In genomic region chr11:67911074-67911473, GRCm38 (mm10) we compare ENCODE assay signal across 26 mouse cellular contexts. TPM values are rescaled to one million over a fixed set of nuclear protein-coding genes. Genes with fewer than 3 reads are reported as not detected.
DNase-seq lines count a peak whose midpoint lies in the region; ATAC-seq and TF ChIP-seq lines count a peak whose summit lies in the region.
"Had no signal": no experiment of that assay in that cellular context is flagged by ENCODE, and none has a peak within 500 bp of the region (broad histone marks: within the 10 kb centered on the region; RNA-seq: fewer than 3 reads in every experiment).

No protein-coding gene starts in this region.

- intact Hi-C loops in left cerebral cortex, adult 2 months (cut with DNase I) = no loop called here

- H3K9ac ChIP-seq in midbrain, embryonic 13.5 days (replicated peaks) = no peak overlapping the region
- H3K9ac ChIP-seq: embryonic facial prominence, embryonic 12.5 days; heart, embryonic 12.5 days; hindbrain, embryonic 14.5 days; intestine, embryonic 15.5 days had no signal

- H3K79me3 ChIP-seq in C2C12 (ENCODE audit: low read depth) = no peaks in the 10 kb centered on the region

- no peak overlapping the region for H3ac ChIP-seq in C2C12 (ENCODE audit: control insufficient read depth, insufficient read length, low read depth)

- no peak overlapping the region for H3K4me3 ChIP-seq in C2C12 (ENCODE audit: insufficient read depth, poor library complexity, severe bottlenecking)
- H3K4me3 ChIP-seq in left cerebral cortex, adult 2 months = no peak overlapping the region
- no peak overlapping the region for H3K4me3 ChIP-seq in midbrain, embryonic 13.5 days (replicated peaks)
- H3K4me3 ChIP-seq: embryonic facial prominence, embryonic 12.5 days; forebrain, embryonic 10.5 days; gastrocnemius, adult 2 months; heart, embryonic 12.5 days; hindbrain, embryonic 10.5 days; intestine, embryonic 15.5 days had no signal

- no peaks in the 10 kb centered on the region for H3K4me1 ChIP-seq in midbrain, embryonic 13.5 days (replicated peaks)
- H3K4me1 ChIP-seq: embryonic facial prominence, embryonic 12.5 days; forebrain, embryonic 10.5 days; hindbrain, embryonic 10.5 days had no signal

- DNase-seq in urinary bladder, postnatal 14 days (ENCODE audit: low spot score) = peak; percentile 51
- DNase-seq in urinary bladder, postnatal 4 days (ENCODE audit: low spot score in 2 of 2) = no peak
- peak; percentile 61 for DNase-seq in fat pad, adult 2 months (ENCODE audit: extremely low read depth, low read depth, low spot score)
- no peak for DNase-seq in left cerebral cortex, adult 2 months (ENCODE audit: extremely low spot score in 1 of 2, low spot score in 2 of 2)
- DNase-seq in lung, postnatal 4 days = no peak
- DNase-seq: adrenal gland, adult 8-10 months; adrenal gland, postnatal 36 days; B cell, adult 2 months; cerebellum, adult 8-10 months; cerebellum, postnatal 14 days; embryo, embryonic 11 days; gastrocnemius, adult 2 months; gastrocnemius, postnatal 25 days had no signal

- 94% methylated on average over 5 of the region's 5 CpGs for WGBS in midbrain, embryonic 13.5 days

- ATAC-seq in midbrain, embryonic 13.5 days = no peak
- ATAC-seq: forebrain, embryonic 16.5 days; intestine, embryonic 15.5 days had no signal

- no peaks in the 10 kb centered on the region for H3K36me3 ChIP-seq in C2C12 (ENCODE audit: control insufficient read depth, insufficient read depth)
- H3K36me3 ChIP-seq in midbrain, embryonic 13.5 days = no peaks in the 10 kb centered on the region
- H3K36me3 ChIP-seq: embryonic facial prominence, embryonic 12.5 days; forebrain, embryonic 10.5 days; heart, embryonic 12.5 days; hindbrain, embryonic 10.5 days; intestine, embryonic 15.5 days had no signal

- H3K79me2 ChIP-seq in C2C12 (ENCODE audit: control insufficient read depth, insufficient read depth) = no peaks in the 10 kb centered on the region

- H3K9me3 ChIP-seq in midbrain, embryonic 13.5 days = no peaks in the 10 kb centered on the region
- H3K9me3 ChIP-seq: embryonic facial prominence, embryonic 12.5 days; forebrain, embryonic 10.5 days; heart, embryonic 12.5 days; hindbrain, embryonic 10.5 days; intestine, embryonic 15.5 days had no signal

- no peaks in the 10 kb centered on the region for H3K27me3 ChIP-seq in C2C12 (ENCODE audit: control insufficient read depth, insufficient read depth, insufficient read length)
- no peaks in the 10 kb centered on the region for H3K27me3 ChIP-seq in midbrain, embryonic 13.5 days
- H3K27me3 ChIP-seq: heart, embryonic 12.5 days; intestine, embryonic 15.5 days had no signal

- H3K27ac ChIP-seq in left cerebral cortex, adult 2 months = no peak overlapping the region
- H3K27ac ChIP-seq in midbrain, embryonic 13.5 days = no peak overlapping the region
- H3K27ac ChIP-seq: embryonic facial prominence, embryonic 12.5 days; forebrain, embryonic 10.5 days; gastrocnemius, adult 2 months; hindbrain, embryonic 10.5 days; hindbrain, embryonic 14.5 days; intestine, embryonic 15.5 days had no signal

- no peak overlapping the region for H3K4me2 ChIP-seq in midbrain, embryonic 13.5 days (replicated peaks)
- H3K4me2 ChIP-seq: embryonic facial prominence, embryonic 12.5 days; heart, embryonic 12.5 days; hindbrain, embryonic 14.5 days; intestine, embryonic 15.5 days had no signal

- TF ChIP-seq CTCF in C2C12 (IDR thresholded peaks at IDR 0.05; ENCODE audit: control insufficient read depth, insufficient read depth, insufficient read length) = no peak
- no peak for TF ChIP-seq CTCF in left cerebral cortex, adult 2 months (IDR thresholded peaks at IDR 0.05)

TF ChIP-seq in C2C12, 6 proteins besides CTCF, POLR2A, EP300 and RAD21:
- peak; percentile 81 for TF ChIP-seq USF1 (IDR thresholded peaks at IDR 0.05; ENCODE audit: low read depth)
- TF ChIP-seq FOSL1 (IDR thresholded peaks at IDR 0.05; ENCODE audit: insufficient read depth, low read length, poor library complexity, severe bottlenecking) = no peak
- peak; percentile 11 for TF ChIP-seq MYOD1 (IDR thresholded peaks at IDR 0.05; ENCODE audit: control insufficient read depth, insufficient read length, low read depth)
- no peak for TF ChIP-seq CEBPB (IDR thresholded peaks at IDR 0.05; ENCODE audit: low read depth)
- TF ChIP-seq MAX (IDR thresholded peaks at IDR 0.05) = peak; percentile 82
- TF ChIP-seq MYOG (IDR thresholded peaks at IDR 0.05; ENCODE audit: control insufficient read depth, extremely low read depth, insufficient read length) = no peak

RNA-seq across cellular contexts. Expression of gene Usp43, which starts 10.9 kb away (rescaled TPM):
- 3.4 TPM for polyA plus RNA-seq in C2C12 (2012; fragmentation: generic; extraction: Trizol)
- 1 to 10 TPM; 3.4 to 4.8 TPM for total RNA-seq in left cerebral cortex, adult 2 months (2021)
- polyA plus RNA-seq in midbrain, embryonic 13.5 days (2015; fragmentation: Nextera tagmentation; extraction: Ambion mirVana) = 0.13 and 0.23 TPM in 2 replicates
- total RNA-seq: common myeloid progenitor, adult 5-6 weeks; granulocyte monocyte progenitor cell, adult 5-6 weeks; MEL had no signal

RNA-seq across cellular contexts. Expression of gene Cfap52, which starts 54.4 kb away (rescaled TPM):
- 0.04 TPM for polyA plus RNA-seq in C2C12 (2012; fragmentation: generic; extraction: Trizol)
- 1 to 10 TPM; 7.3 to 7.7 TPM for total RNA-seq in left cerebral cortex, adult 2 months (2021)
- polyA plus RNA-seq in midbrain, embryonic 13.5 days (2015; fragmentation: Nextera tagmentation; extraction: Ambion mirVana) = 1.4 and 2.2 TPM in 2 replicates
- total RNA-seq: adrenal gland, adult 8-10 months; adrenal gland, postnatal 36 days; common myeloid progenitor, adult 5-6 weeks; granulocyte monocyte progenitor cell, adult 5-6 weeks; heart, postnatal 25 days; MEL had no signal

RNA-seq across cellular contexts. Expression of gene Stx8, which starts 54.9 kb away (rescaled TPM):
- 15.9 TPM for polyA plus RNA-seq in C2C12 (2012; fragmentation: generic; extraction: Trizol)
- total RNA-seq in left cerebral cortex, adult 2 months (2021) = 10 to 100 TPM; 36.4 to 42.7 TPM
- 67.4 and 69.2 TPM in 2 replicates for polyA plus RNA-seq in midbrain, embryonic 13.5 days (2015; fragmentation: Nextera tagmentation; extraction: Ambion mirVana)

Comparison
In these comparisons a context has a peak if more than half of its experiments do, and no peak if none do; other contexts are left out.
1. DNase-seq: peak in urinary bladder, postnatal 14 days (single experiment) and fat pad, adult 2 months (single experiment); none in urinary bladder, postnatal 4 days (0 of 2), left cerebral cortex, adult 2 months (0 of 2) and lung, postnatal 4 days (0 of 2).